ENCODE assay signal across 19 mouse cellular contexts in genomic region chr17:5124643-5125042, GRCm38 (mm10).
A peak's percentile ranks its signal among the peaks of the same experiment; 100 is the strongest.
DNase-seq lines count a peak whose midpoint lies in the region; ATAC-seq and TF ChIP-seq lines count a peak whose summit lies in the region.
"Had no signal": no experiment of that assay in that cellular context is flagged by ENCODE, and none has a peak within 500 bp of the region (broad histone marks: within the 10 kb centered on the region; RNA-seq: fewer than 3 reads in every experiment).

No protein-coding gene starts in this region.

- no peak overlapping the region; the same call in 1 of the 2 replicates for H3K9ac ChIP-seq in lung, embryonic 14.5 days
- H3K9ac ChIP-seq: liver, embryonic 12.5 days had no signal

- no peaks in the 10 kb centered on the region for H3K27me3 ChIP-seq in kidney, adult 2 months (replicated peaks; ENCODE audit: control insufficient read depth, insufficient read depth, low read length)
- H3K27me3 ChIP-seq in lung, embryonic 14.5 days (ENCODE audit: insufficient read depth, low read length), result no peaks in the 10 kb centered on the region
- H3K27me3 ChIP-seq: liver, embryonic 12.5 days had no signal

- H3K9me3 ChIP-seq in lung, embryonic 14.5 days (ENCODE audit: low read depth, low read length), result no peaks in the 10 kb centered on the region
- H3K9me3 ChIP-seq: heart, embryonic 10.5 days; liver, embryonic 12.5 days had no signal

- ATAC-seq in lung, embryonic 14.5 days (ENCODE audit: insufficient read depth), result no peak
- 0 out of 2 replicates have a peak, but pooled peaks have one; percentile 31 for ATAC-seq in granulocyte monocyte progenitor cell, adult 5-6 weeks (replicated peaks; ENCODE audit: poor library complexity, severe bottlenecking)
- ATAC-seq: forebrain, embryonic 14.5 days; liver, embryonic 12.5 days; midbrain, embryonic 16.5 days had no signal

- DNase-seq in kidney, adult 2 months, result no peak
- no peak for DNase-seq in kidney, adult 9 months
- no peak for DNase-seq in lung, embryonic 14.5 days
- no peak for DNase-seq in lung, postnatal 36 days
- DNase-seq in brain, adult 2 months (ENCODE audit: low read depth, low spot score), result peak; percentile 64
- no peak for DNase-seq in retina, embryonic 14.5 days (ENCODE audit: low spot score)
- DNase-seq: B cell, adult 2 months; cerebellum, adult 8-10 months; gastrocnemius, postnatal 25 days; heart, postnatal 10 days; kidney, postnatal 14 days; layer of hippocampus, adult 9-11 months; lung, postnatal 14 days had no signal

- 47% methylated on average over 2 of the region's 2 CpGs for WGBS in kidney, adult 2 months
- WGBS in lung, embryonic 14.5 days, result 47% methylated on average over 2 of the region's 2 CpGs

- TF ChIP-seq POLR2A in kidney, adult 2 months (IDR thresholded peaks at IDR 0.05; ENCODE audit: low read depth, low read length), result no peak

- H3K4me3 ChIP-seq in kidney, adult 2 months (ENCODE audit: insufficient read depth, low read depth, low read length), result no peak overlapping the region
- no peak overlapping the region for H3K4me3 ChIP-seq in lung, embryonic 14.5 days (ENCODE audit: low read depth, low read length)
- H3K4me3 ChIP-seq: heart, embryonic 10.5 days; left cerebral cortex, adult 2 months; liver, embryonic 12.5 days had no signal

- peak overlapping the region; percentile 88 for H3K27ac ChIP-seq in kidney, adult 2 months (ENCODE audit: insufficient read depth, low read depth, low read length)
- H3K27ac ChIP-seq in lung, embryonic 14.5 days (ENCODE audit: low read depth), result peak overlapping the region; percentile 73
- H3K27ac ChIP-seq: heart, embryonic 10.5 days; left cerebral cortex, adult 2 months; liver, embryonic 12.5 days had no signal

- no peaks in the 10 kb centered on the region for H3K36me3 ChIP-seq in kidney, adult 2 months (ENCODE audit: control insufficient read depth, insufficient read depth, low read length)
- peaks cover 3% of the 10 kb centered on the region; the same call in 1 of the 2 replicates for H3K36me3 ChIP-seq in lung, embryonic 14.5 days (ENCODE audit: insufficient read depth)
- H3K36me3 ChIP-seq: heart, embryonic 10.5 days had no signal

- H3K4me1 ChIP-seq in kidney, adult 2 months (ENCODE audit: control insufficient read depth, insufficient read depth, low read length), result peaks cover 38% of the 10 kb centered on the region
- 0 out of 2 replicates have a peak, but pooled peaks cover 4% of the 10 kb centered on the region for H3K4me1 ChIP-seq in lung, embryonic 14.5 days (ENCODE audit: insufficient read depth)

- no peak overlapping the region for H3K4me2 ChIP-seq in lung, embryonic 14.5 days
- H3K4me2 ChIP-seq: liver, embryonic 12.5 days had no signal

- no peak for TF ChIP-seq CTCF in kidney, adult 2 months (conservative IDR thresholded peaks at IDR 0.05; ENCODE audit: insufficient read depth, insufficient read length, low read depth, low read length)
- no peak for TF ChIP-seq CTCF in lung, embryonic 14.5 days (IDR thresholded peaks at IDR 0.05; ENCODE audit: low read depth)
